Mouse (Mus musculus) liver, embryonic 16.5 days (tissue): ENCODE measurements around the gene Zfp667. TPM values are rescaled to one million over a fixed set of nuclear protein-coding genes. Genes with fewer than 3 reads are reported as not detected.
A peak's percentile ranks its signal among the peaks of the same experiment; 100 is the strongest.
"Not testable (repeated sequence)": the region's sequence is repeated elsewhere in the genome, so short reads cannot be mapped to it uniquely, and the experiment has no call there.

Experiments
- ATAC-seq: fragments of 200-750 bp; cut with Nextera tagmentation; 2 replicates; pipeline ENCODE4 v1.8.0; 2017; ENCODE audit warnings: low read depth, mild to moderate bottlenecking, moderate number of reproducible peaks, moderate library complexity
- H3K27ac ChIP-seq: fragments of 300-500 bp; sonication (generic); 2 replicates; pipeline ENCODE4 v1.5.1; 2014; ENCODE audit warnings: mild to moderate bottlenecking, low read length
- H3K27me3 ChIP-seq: fragments of 300-500 bp; sonication (generic); 2 replicates; pipeline ENCODE4 v1.6.1; 2014; ENCODE audit warnings: low read depth, low read length, mixed read lengths; ENCODE audit not compliant: control insufficient read depth, insufficient read depth
- H3K36me3 ChIP-seq: fragments of 300-500 bp; sonication (generic); 2 replicates; pipeline ENCODE4 v1.6.1; 2014; ENCODE audit warnings: mild to moderate bottlenecking; ENCODE audit not compliant: control insufficient read depth, insufficient read depth
- H3K4me1 ChIP-seq: fragments of 300-500 bp; sonication (generic); 2 replicates; pipeline ENCODE4 v1.6.1; 2014; ENCODE audit warnings: low read depth, low read length, mixed read lengths; ENCODE audit not compliant: control insufficient read depth
- H3K4me2 ChIP-seq: fragments of 300-500 bp; sonication (generic); 2 replicates; pipeline ENCODE4 v1.6.1; 2014; ENCODE audit warnings: low read depth, low read length, mixed read lengths
- H3K4me3 ChIP-seq: fragments of 300-500 bp; sonication (generic); 2 replicates; pipeline ENCODE4 v1.5.1; 2014; ENCODE audit warnings: low read depth, mild to moderate bottlenecking, low read length
- H3K9ac ChIP-seq: fragments of 300-500 bp; sonication (generic); 2 replicates; pipeline ENCODE4 v1.6.1; 2014; ENCODE audit warnings: low read depth, low read length
- H3K9me3 ChIP-seq: fragments of 300-500 bp; sonication (generic); replicated peaks from 2 replicates; pipeline ENCODE4 v1.6.1; 2016; ENCODE audit warnings: low read length; ENCODE audit not compliant: control insufficient read depth
- WGBS: fragments of 180-500 bp; shearing (Covaris S2); extraction: QIAGEN DNeasy Blood & Tissue Kit; methylation state at CpG from one replicate; pipeline ENCODE4 v1.1.7; 2014; ENCODE audit not compliant: insufficient replicate concordance; 5-methylcytosine and 5-hydroxymethylcytosine counted together
- polyA plus RNA-seq: library from polyadenylated mRNA; unstranded; fragments of >200 nt; fragmentation: Nextera tagmentation; extraction: Ambion mirVana; gene quantifications from 2 replicates; pipeline ENCODE4 v1.2.1, GENCODE M21; 2015

The Zfp667 gene
- polyA plus RNA-seq, result 3.6 and 4.4 TPM in 2 replicates

DNA sequence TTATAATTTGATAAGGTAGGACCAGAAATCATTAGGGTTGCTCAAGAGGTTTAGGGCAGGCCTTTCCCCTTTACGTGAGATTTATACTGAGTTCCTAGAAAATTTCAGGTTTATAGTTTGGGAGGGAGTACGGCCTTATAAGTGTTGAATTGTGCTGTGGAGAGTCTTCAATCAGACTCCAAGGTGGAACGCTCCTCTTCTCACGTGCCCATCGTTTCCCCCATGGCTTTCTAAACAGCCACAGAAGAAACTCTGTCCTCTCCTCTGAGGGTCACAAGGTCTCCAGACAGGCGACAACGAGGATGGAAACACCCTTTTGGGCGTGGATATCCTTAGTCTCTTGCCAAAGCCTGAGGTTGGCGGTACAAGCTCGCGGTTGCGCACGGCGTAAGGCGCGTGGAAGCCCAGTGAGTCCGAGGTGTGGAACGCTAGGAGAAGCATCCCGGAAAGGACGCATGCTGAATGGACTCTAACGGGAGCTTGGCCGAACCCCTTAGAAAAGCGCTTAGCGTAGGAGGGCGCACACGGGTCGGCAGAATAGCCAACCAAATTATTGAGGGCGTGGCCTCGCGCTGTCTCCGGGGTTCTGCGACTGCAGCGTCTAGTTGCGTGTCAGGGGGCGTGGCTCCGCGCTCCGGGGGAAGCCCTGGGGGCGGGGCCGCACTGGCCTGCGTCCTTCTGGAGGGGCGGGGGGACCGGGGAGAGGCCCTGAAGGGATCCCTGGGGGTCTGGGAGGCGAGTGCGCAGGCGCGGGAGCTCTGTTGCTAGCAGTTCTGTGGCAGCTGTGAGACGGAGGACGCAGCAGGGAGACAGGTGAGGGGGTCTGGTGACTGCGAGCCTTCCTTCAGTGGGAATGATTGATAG lies at the start of gene Zfp667:
TSS of gene Zfp667 (plus strand) at position 738 of the 864 bp plus-strand sequence.
- Histone ChIP-seq H3K4me3 (peak within 1 kb of the TSS; percentile 70), H3K9me3 (no peaks in the 10 kb centered on the region), H3K27me3 (no peaks in the 10 kb centered on the region), H3K27ac (peak within 1 kb of the TSS; percentile 66), H3K4me1 (peaks cover 31% of the 10 kb centered on the region), H3K36me3 (no peaks in the 10 kb centered on the region), H3K4me2 (peak within 1 kb of the TSS; percentile 82), H3K9ac (peak within 1 kb of the TSS; percentile 66)
- ATAC-seq, result peak; percentile 85
- 2% methylated on average over 50 of the region's 50 CpGs for WGBS

DNA sequence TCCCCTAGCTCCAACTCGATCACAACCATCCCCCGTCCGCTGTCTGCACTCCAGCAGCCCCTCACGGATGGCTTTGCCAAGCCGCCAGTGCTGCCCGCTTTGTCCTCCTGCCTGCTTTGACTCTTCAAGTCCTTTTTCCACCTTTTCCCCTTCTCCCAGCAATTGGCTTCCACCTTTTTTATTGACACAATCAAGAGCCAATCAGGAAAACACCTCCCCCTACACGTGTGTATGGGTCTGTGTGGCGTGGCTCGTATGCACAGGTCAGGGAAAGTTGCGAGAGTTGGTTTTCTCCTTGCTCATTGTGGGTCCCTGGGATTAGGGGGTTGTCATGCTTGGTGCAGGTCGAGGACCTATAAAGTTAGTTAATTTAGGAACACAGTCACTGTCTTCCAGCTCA lies 46.6 kb upstream of the Zfp667 start:
- H3K27ac ChIP-seq, result no peak overlapping the region
- H3K27me3 ChIP-seq, result no peaks in the 10 kb centered on the region
- no peaks in the 10 kb centered on the region for H3K36me3 ChIP-seq
- no peak overlapping the region for H3K9ac ChIP-seq
- 38% methylated on average over 11 of the region's 11 CpGs for WGBS
- no peaks in the 10 kb centered on the region for H3K9me3 ChIP-seq
- no peak overlapping the region for H3K4me2 ChIP-seq
- H3K4me1 ChIP-seq, result no peaks in the 10 kb centered on the region
- no peak overlapping the region for H3K4me3 ChIP-seq
- ATAC-seq, result no peak

- not testable (repeated sequence) for ATAC-seq, H3K27ac ChIP-seq, H3K36me3 ChIP-seq, H3K9ac ChIP-seq, H3K4me1 ChIP-seq, H3K4me3 ChIP-seq, H3K4me2 ChIP-seq, H3K27me3 ChIP-seq, H3K9me3 ChIP-seq
- 7% methylated on average over 1 of the region's 1 CpGs for WGBS
Observed at GRCm38 (mm10) chr7:6240841-6241425, 45.4 kb upstream of the Zfp667 start.

DNA sequence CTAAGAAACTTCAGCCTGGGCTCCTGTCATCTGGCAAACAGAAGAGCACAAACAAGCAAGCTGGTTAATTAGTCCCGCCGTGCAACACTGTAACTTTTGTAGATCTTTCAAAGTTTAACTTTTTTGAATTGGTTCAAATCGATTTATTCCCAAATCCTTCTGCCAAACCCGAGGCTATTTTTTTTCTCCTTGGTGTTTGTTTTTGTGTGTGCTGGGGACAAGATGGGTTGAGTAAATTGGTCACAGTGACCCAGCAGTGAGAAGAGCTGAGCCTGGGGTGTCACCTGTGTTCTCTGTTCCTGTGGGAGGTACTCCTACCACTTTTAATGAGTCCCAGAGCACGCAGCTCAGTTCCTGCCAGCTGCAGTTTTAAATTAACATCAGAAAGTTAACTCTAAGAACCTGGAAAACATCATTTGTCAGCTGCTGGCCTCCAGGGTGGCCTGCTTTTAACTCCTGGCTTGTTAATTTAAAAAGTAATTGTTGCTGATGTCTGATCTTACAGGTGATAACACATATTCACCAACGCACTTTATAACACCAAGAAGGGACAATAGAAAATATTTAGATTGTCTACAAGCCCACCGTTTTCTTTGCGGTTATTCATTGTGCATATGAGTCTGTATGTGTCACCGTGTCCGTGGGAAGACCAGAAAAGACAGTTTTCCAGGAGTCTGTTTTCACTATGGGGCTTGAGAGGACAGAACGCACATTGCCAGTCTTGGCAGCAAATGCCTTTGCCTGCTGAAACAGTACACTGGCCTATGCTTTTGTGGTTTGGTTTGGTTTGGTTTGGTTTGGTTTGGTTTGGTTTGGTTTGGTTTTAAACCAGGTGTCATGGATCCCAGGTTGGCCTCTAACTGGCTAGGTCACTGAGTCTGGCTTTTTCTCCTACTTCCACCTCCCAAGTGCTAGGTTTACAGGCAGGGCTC lies 41.8 kb upstream of the Zfp667 start:
- no peaks in the 10 kb centered on the region for H3K36me3 ChIP-seq
- H3K9ac ChIP-seq, result no peak overlapping the region
- ATAC-seq, result no peak
- 32% methylated on average over 11 of the region's 11 CpGs for WGBS
- H3K27ac ChIP-seq, result no peak overlapping the region
- no peaks in the 10 kb centered on the region for H3K9me3 ChIP-seq
- H3K4me2 ChIP-seq, result no peak overlapping the region
- H3K27me3 ChIP-seq, result no peaks in the 10 kb centered on the region
- no peak overlapping the region for H3K4me3 ChIP-seq
- no peaks in the 10 kb centered on the region for H3K4me1 ChIP-seq

DNA sequence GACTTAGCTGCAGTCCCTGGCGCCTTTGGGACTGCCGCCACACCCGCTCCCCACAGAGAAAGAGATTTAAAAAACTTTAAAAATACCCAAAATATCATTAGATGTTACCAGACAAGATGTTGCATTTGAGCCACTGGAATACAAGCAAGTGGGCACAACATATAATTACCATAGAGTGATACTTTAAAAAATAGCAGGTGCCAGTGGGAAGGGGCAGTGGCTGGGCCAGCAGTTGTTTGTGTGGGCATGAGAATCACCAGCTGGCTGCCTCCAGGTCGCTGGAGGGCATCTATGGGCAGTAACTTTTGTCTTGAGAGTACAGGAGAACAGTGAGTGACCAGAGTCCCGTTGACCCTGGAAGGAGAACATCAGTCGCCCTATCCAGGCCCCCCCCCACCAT lies 34.0 kb upstream of the Zfp667 start, which contains the start of gene Epp13:
TSS of gene Epp13 (plus strand) at position 301 of the 400 bp plus-strand sequence.
- ATAC-seq, result no peak
- no peaks in the 10 kb centered on the region for H3K27me3 ChIP-seq
- no peak within 1 kb of the TSS for H3K4me2 ChIP-seq
- H3K9me3 ChIP-seq, result no peaks in the 10 kb centered on the region
- H3K27ac ChIP-seq, result no peak within 1 kb of the TSS
- H3K4me1 ChIP-seq, result no peaks in the 10 kb centered on the region
- H3K4me3 ChIP-seq, result no peak within 1 kb of the TSS
- H3K9ac ChIP-seq, result no peak within 1 kb of the TSS
- H3K36me3 ChIP-seq, result no peaks in the 10 kb centered on the region
- WGBS, result 70% methylated on average over 6 of the region's 6 CpGs

- H3K27ac ChIP-seq, result no peak overlapping the region
- no peaks in the 10 kb centered on the region for H3K9me3 ChIP-seq
- 74% methylated on average over 5 of the region's 5 CpGs for WGBS
- no peaks in the 10 kb centered on the region for H3K4me1 ChIP-seq
- H3K4me3 ChIP-seq, result no peak overlapping the region
- H3K27me3 ChIP-seq, result no peaks in the 10 kb centered on the region
- H3K9ac ChIP-seq, result no peak overlapping the region
- no peaks in the 10 kb centered on the region for H3K36me3 ChIP-seq
- ATAC-seq, result no peak
- H3K4me2 ChIP-seq, result no peak overlapping the region
Observed at GRCm38 (mm10) chr7:6254451-6254850, 31.9 kb upstream of the Zfp667 start.

DNA sequence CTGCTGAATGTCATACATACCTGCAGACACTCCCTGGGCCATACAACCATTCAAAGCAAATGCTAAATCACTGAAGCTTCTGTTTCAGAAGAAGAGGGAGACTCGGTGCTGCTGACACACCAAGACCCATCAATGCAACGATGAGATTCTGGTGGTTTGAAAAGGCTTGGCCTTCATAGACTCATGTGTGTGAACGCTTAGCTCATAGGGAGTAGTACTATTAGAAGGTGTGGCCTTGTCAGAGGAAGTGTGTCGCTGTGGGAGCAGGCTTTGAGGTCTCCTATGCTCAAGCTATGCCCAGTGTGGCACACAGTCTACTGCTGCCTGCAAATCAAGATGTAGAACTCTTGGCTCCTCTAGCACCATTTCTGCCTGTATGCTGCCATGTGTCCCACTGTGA lies 29.0 kb upstream of the Zfp667 start:
- Histone ChIP-seq H3K27me3 (no peaks in the 10 kb centered on the region), H3K4me3 (no peak overlapping the region), H3K9ac (no peak overlapping the region), H3K36me3 (no peaks in the 10 kb centered on the region), H3K9me3 (no peaks in the 10 kb centered on the region), H3K4me2 (no peak overlapping the region), H3K4me1 (no peaks in the 10 kb centered on the region), H3K27ac (no peak overlapping the region)
- ATAC-seq, result no peak
- WGBS, result 53% methylated on average over 4 of the region's 4 CpGs

- Histone ChIP-seq H3K9ac (no peak overlapping the region), H3K4me3 (no peak overlapping the region), H3K4me1 (no peaks in the 10 kb centered on the region), H3K36me3 (no peaks in the 10 kb centered on the region), H3K27me3 (no peaks in the 10 kb centered on the region), H3K4me2 (no peak overlapping the region), H3K27ac (no peak overlapping the region), H3K9me3 (no peaks in the 10 kb centered on the region)
- no peak for ATAC-seq
- 38% methylated on average over 16 of the region's 16 CpGs for WGBS
Observed at GRCm38 (mm10) chr7:6258232-6259220, 27.9 kb upstream of the Zfp667 start.
